Mouse (Mus musculus) CH12.LX (cell line): ENCODE measurements around the gene Grhl1. TPM values are rescaled to one million over a fixed set of nuclear protein-coding genes. Genes with fewer than 3 reads are reported as not detected.

ENCODE experiments used
- DNase-seq: peaks from one replicate; pipeline ENCODE4 v3.0.0-alpha.2; 2013; ENCODE audit errors: extremely low read depth
- H3K27ac ChIP-seq: 2 replicates; pipeline ENCODE4 v1.5.1; 2012; ENCODE audit warnings: low read depth, mild to moderate bottlenecking, control low read depth, moderate library complexity; ENCODE audit not compliant: insufficient read depth
- H3K27me3 ChIP-seq: replicated peaks from 2 replicates; pipeline ENCODE3; 2012; ENCODE audit warnings: inconsistent platforms
- H3K36me3 ChIP-seq, 2 experiments: replicated peaks in 1 of 2; 2 replicates each; pipeline versions ENCODE3 to v1.6.1; 2012; ENCODE audit warnings: inconsistent platforms in 1 of 2, low read length in 1 of 2, mild to moderate bottlenecking in 1 of 2, mixed read lengths in 1 of 2, moderate library complexity in 1 of 2; ENCODE audit not compliant: control insufficient read depth in 1 of 2, insufficient read depth in 1 of 2
- H3K4me1 ChIP-seq, 2 experiments: 2 replicates each; pipeline ENCODE4 v1.6.1; 2012; ENCODE audit warnings: inconsistent platforms in 1 of 2, moderate library complexity in 1 of 2; ENCODE audit not compliant: insufficient read depth in 2 of 2, control insufficient read depth in 1 of 2
- H3K4me2 ChIP-seq: 2 replicates; pipeline ENCODE4 v1.6.1; 2012; ENCODE audit warnings: low read depth, mild to moderate bottlenecking, control low read depth; ENCODE audit not compliant: poor library complexity, insufficient read depth, severe bottlenecking
- H3K4me3 ChIP-seq, 3 experiments: fragments of 150-350 bp in 1 of 3; sonication (generic) in 1 of 3; replicated peaks in 1 of 3; 2 replicates each; pipeline versions ENCODE3 to v1.5.1; 2011 to 2012; ENCODE audit warnings: low read depth in 2 of 3, low read length in 2 of 3, mild to moderate bottlenecking in 2 of 3, moderate library complexity in 2 of 3, control low read depth in 1 of 3, improper control_type of control experiment in 1 of 3, inconsistent platforms in 1 of 3, mixed read lengths in 1 of 3; ENCODE audit not compliant: poor library complexity in 1 of 3
- H3K79me2 ChIP-seq: replicated peaks from 2 replicates; pipeline ENCODE4 v1.6.1; 2012; ENCODE audit warnings: mild to moderate bottlenecking, moderate library complexity; ENCODE audit not compliant: control insufficient read depth, poor library complexity, insufficient read depth, severe bottlenecking; ENCODE audit errors: extremely low read depth
- H3K9ac ChIP-seq: 2 replicates; pipeline ENCODE4 v1.6.1; 2012; ENCODE audit warnings: low read depth, mild to moderate bottlenecking, control low read depth, moderate library complexity; ENCODE audit not compliant: insufficient read depth
- H3K9me3 ChIP-seq: replicated peaks from 2 replicates; pipeline ENCODE3; 2012; ENCODE audit warnings: low read length, inconsistent platforms, mixed read lengths
- BHLHE40 ChIP-seq: IDR thresholded peaks from 2 replicates; pipeline ENCODE4 v1.6.1; 2011; ENCODE audit warnings: mild to moderate bottlenecking, low read depth, low read length, improper control_type of control experiment
- CHD1 ChIP-seq: IDR thresholded peaks from 2 replicates; pipeline ENCODE4 v1.6.1; 2012; ENCODE audit warnings: low read depth, low read length, improper control_type of control experiment, inconsistent platforms
- CHD2 ChIP-seq: IDR thresholded peaks from 2 replicates; pipeline ENCODE4 v1.6.1; 2011; ENCODE audit warnings: low read length, improper control_type of control experiment
- CTCF ChIP-seq, 2 experiments: IDR thresholded peaks in 1 of 2; conservative IDR thresholded peaks in 1 of 2; 2 replicates each; pipeline ENCODE4 v1.5.1; 2011 to 2012; ENCODE audit warnings: low read depth in 2 of 2, low read length in 2 of 2, improper control_type of control experiment in 1 of 2, inconsistent platforms in 1 of 2, mild to moderate bottlenecking in 1 of 2, moderate library complexity in 1 of 2
- ELF1 ChIP-seq: IDR thresholded peaks from 2 replicates; pipeline ENCODE4 v1.6.1; 2014; ENCODE audit warnings: low read depth, mild to moderate bottlenecking, inconsistent platforms, low read length, improper control_type of control experiment
- EP300 ChIP-seq: IDR thresholded peaks from 2 replicates; pipeline ENCODE4 v1.6.1; 2011; ENCODE audit warnings: low read length, improper control_type of control experiment
- ETS1 ChIP-seq: conservative IDR thresholded peaks from 2 replicates; pipeline ENCODE4 v1.6.1; 2012; ENCODE audit warnings: low read depth, mild to moderate bottlenecking, inconsistent platforms, low read length, improper control_type of control experiment, moderate library complexity
- GABPA ChIP-seq: IDR thresholded peaks from 2 replicates; pipeline ENCODE4 v1.6.1; 2012; ENCODE audit warnings: low read depth, low read length, improper control_type of control experiment, inconsistent platforms; ENCODE audit not compliant: insufficient replicate concordance
- HCFC1 ChIP-seq: IDR thresholded peaks from 2 replicates; pipeline ENCODE4 v1.6.1; 2012; ENCODE audit warnings: low read depth, mild to moderate bottlenecking, inconsistent platforms, low read length, improper control_type of control experiment
- IRF4 ChIP-seq: IDR thresholded peaks from 2 replicates; pipeline ENCODE4 v1.6.1; 2014; ENCODE audit warnings: low read depth, mild to moderate bottlenecking, inconsistent platforms, low read length, improper control_type of control experiment
- JUN ChIP-seq: IDR thresholded peaks from 2 replicates; pipeline ENCODE4 v1.6.1; 2011; ENCODE audit warnings: low read depth, mild to moderate bottlenecking, low read length, improper control_type of control experiment, moderate library complexity; ENCODE audit not compliant: insufficient read depth
- JUND ChIP-seq: conservative IDR thresholded peaks from 2 replicates; pipeline ENCODE4 v1.6.1; 2011; ENCODE audit warnings: low read depth, low read length, improper control_type of control experiment
- KAT2A ChIP-seq: IDR thresholded peaks from 2 replicates; pipeline ENCODE4 v1.6.1; 2012; ENCODE audit warnings: low read length, improper control_type of control experiment, inconsistent platforms; ENCODE audit not compliant: insufficient replicate concordance
- MAFK ChIP-seq: IDR thresholded peaks from 2 replicates; pipeline ENCODE4 v1.6.1; 2011; ENCODE audit warnings: low read length, improper control_type of control experiment; ENCODE audit not compliant: insufficient replicate concordance
- MAX ChIP-seq: IDR thresholded peaks from 2 replicates; pipeline ENCODE4 v1.6.1; 2011; ENCODE audit warnings: low read length, improper control_type of control experiment
- MAZ ChIP-seq: IDR thresholded peaks from 2 replicates; pipeline ENCODE4 v1.6.1; 2012; ENCODE audit warnings: low read depth, mild to moderate bottlenecking, inconsistent platforms, low read length, improper control_type of control experiment, moderate library complexity
- MEF2A ChIP-seq: IDR thresholded peaks from 2 replicates; pipeline ENCODE4 v1.6.1; 2014; ENCODE audit warnings: low read depth, mild to moderate bottlenecking, inconsistent platforms, low read length, improper control_type of control experiment, borderline replicate concordance
- MXI1 ChIP-seq: IDR thresholded peaks from 2 replicates; pipeline ENCODE4 v1.6.1; 2011; ENCODE audit warnings: mild to moderate bottlenecking, low read depth, low read length, improper control_type of control experiment
- MYC ChIP-seq: IDR thresholded peaks from 2 replicates; pipeline ENCODE4 v1.6.1; 2011; ENCODE audit warnings: low read depth, mild to moderate bottlenecking, improper control_type of control experiment, low read length
- NELFE ChIP-seq: IDR thresholded peaks from 2 replicates; pipeline ENCODE4 v1.6.1; 2011; ENCODE audit warnings: low read depth, low read length, improper control_type of control experiment
- NRF1 ChIP-seq: IDR thresholded peaks from 2 replicates; pipeline ENCODE4 v1.6.1; 2014; ENCODE audit warnings: low read depth, mild to moderate bottlenecking, inconsistent platforms, low read length, improper control_type of control experiment, moderate library complexity
- PAX5 ChIP-seq: IDR thresholded peaks from 2 replicates; pipeline ENCODE4 v1.6.1; 2012; ENCODE audit warnings: low read length, inconsistent platforms, mixed read lengths
- POLR2A ChIP-seq: IDR thresholded peaks from 2 replicates; pipeline ENCODE4 v1.6.1; 2011; ENCODE audit warnings: low read depth, mild to moderate bottlenecking, improper control_type of control experiment, low read length
- POLR2AphosphoS2 ChIP-seq: IDR thresholded peaks from 2 replicates; pipeline ENCODE4 v1.6.1; 2011; ENCODE audit warnings: low read depth, low read length, improper control_type of control experiment
- RAD21 ChIP-seq: IDR thresholded peaks from 2 replicates; pipeline ENCODE4 v1.6.1; 2011; ENCODE audit warnings: low read depth, mild to moderate bottlenecking, low read length, improper control_type of control experiment, moderate library complexity
- RCOR1 ChIP-seq: conservative IDR thresholded peaks from 2 replicates; pipeline ENCODE4 v1.6.1; 2012; ENCODE audit warnings: low read depth, mild to moderate bottlenecking, inconsistent platforms, low read length, improper control_type of control experiment
- SIN3A ChIP-seq: IDR thresholded peaks from 2 replicates; pipeline ENCODE4 v1.6.1; 2012; ENCODE audit warnings: low read length, improper control_type of control experiment, inconsistent platforms
- SMC3 ChIP-seq: IDR thresholded peaks from 2 replicates; pipeline ENCODE4 v1.6.1; 2011; ENCODE audit warnings: low read depth, low read length, improper control_type of control experiment
- TBP ChIP-seq: conservative IDR thresholded peaks from 2 replicates; pipeline ENCODE4 v1.6.1; 2011; ENCODE audit warnings: low read depth, low read length, improper control_type of control experiment
- TCF12 ChIP-seq: IDR thresholded peaks from 2 replicates; pipeline ENCODE4 v1.6.1; 2014; ENCODE audit warnings: low read depth, mild to moderate bottlenecking, inconsistent platforms, low read length, improper control_type of control experiment
- UBTF ChIP-seq: IDR thresholded peaks from 2 replicates; pipeline ENCODE4 v1.6.1; 2012; ENCODE audit warnings: low read depth, mild to moderate bottlenecking, inconsistent platforms, low read length, improper control_type of control experiment, moderate library complexity
- USF1 ChIP-seq: IDR thresholded peaks from 2 replicates; pipeline ENCODE4 v1.6.1; 2014; ENCODE audit warnings: low read depth, mild to moderate bottlenecking, inconsistent platforms, low read length, improper control_type of control experiment
- USF2 ChIP-seq: conservative IDR thresholded peaks from 2 replicates; pipeline ENCODE4 v1.6.1; 2011; ENCODE audit warnings: low read depth, low read length, improper control_type of control experiment
- ZC3H11A ChIP-seq: IDR thresholded peaks from 2 replicates; pipeline ENCODE4 v1.6.1; 2012; ENCODE audit warnings: low read depth, mild to moderate bottlenecking, inconsistent platforms, low read length, improper control_type of control experiment
- ZKSCAN1 ChIP-seq: IDR thresholded peaks from 2 replicates; pipeline ENCODE4 v1.6.1; 2012; ENCODE audit warnings: low read depth, inconsistent platforms, low read length, improper control_type of control experiment, borderline replicate concordance
- ZMIZ1 ChIP-seq: IDR thresholded peaks from 2 replicates; pipeline ENCODE4 v1.6.1; 2012; ENCODE audit warnings: low read depth, mild to moderate bottlenecking, inconsistent platforms, low read length, improper control_type of control experiment
- ZNF384 ChIP-seq: IDR thresholded peaks from 2 replicates; pipeline ENCODE4 v1.6.1; 2012; ENCODE audit warnings: low read depth, low read length, improper control_type of control experiment, inconsistent platforms
- dilution Hi-C: fragments of 300-500 bp; cut with MboI; formaldehyde crosslinking; loops from 2 replicates; pipeline ENCODE4 v1.14.3; 2020; ENCODE audit warnings: low sequenced_read_pairs; ENCODE audit not compliant: extremely low pct_unique_long_range_greater_than_20kb, extremely low pct_ligation_motif_present
- in situ Hi-C: fragments of 300-500 bp; cut with MboI; formaldehyde crosslinking; loops from 3 replicates; pipeline ENCODE4 v1.14.3; 2019; ENCODE audit warnings: low sequenced_read_pairs, low pct_ligation_motif_present, low pct_unique_long_range_greater_than_20kb, mixed read lengths
- polyA plus RNA-seq: library from polyadenylated mRNA; unstranded; fragments of >175 nt; gene quantifications from 2 replicates; pipeline ENCODE4 v1.2.1, GENCODE M21; 2012; ENCODE audit warnings: low read depth; ENCODE audit not compliant: insufficient read length
- total RNA-seq, 2 experiments: library from RNA; depleted of rRNA; stranded (reverse); fragments of 300-350 nt in 1 of 2; fragments of >200 nt in 1 of 2; gene quantifications; 2 replicates each; pipeline ENCODE4 v1.2.3; 2012 to 2014

Grhl1 gene
- total and polyA plus RNA-seq, 3 experiments: 0.54 to 1.3 (median 0.66) TPM

DNA sequence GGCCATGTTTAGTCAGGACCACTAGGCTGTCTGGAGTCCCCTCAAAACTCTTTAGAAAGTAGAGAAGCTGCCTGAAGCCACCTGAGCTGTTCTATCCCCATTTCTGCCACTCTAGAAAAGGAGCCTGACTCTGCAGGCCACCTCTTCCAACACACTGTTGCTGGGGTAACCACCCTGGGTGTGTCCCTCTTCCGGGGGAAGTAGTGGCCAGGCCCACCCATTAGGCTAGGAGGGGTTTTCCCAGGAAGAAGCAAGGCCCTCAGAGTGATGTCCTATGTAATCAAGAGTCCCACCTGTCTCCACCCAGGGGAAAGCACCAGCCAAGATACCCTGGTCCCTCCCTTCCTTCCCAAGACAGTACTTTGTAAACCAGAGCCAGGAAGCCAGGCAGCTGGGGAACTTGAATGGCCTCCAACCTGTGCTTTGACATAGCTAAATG is 61.7 kb downstream of the Grhl1 start:
- TF ChIP-seq TCF12 (peak; percentile 86), USF2 (no peak), NELFE (peak; percentile 56; the same call in 1 of the 2 replicates), RCOR1 (no peak), NRF1 (no peak), MAFK (0 out of 2 replicates have a peak, but pooled peaks have one; percentile 14), MYC (peak; percentile 51; the same call in 1 of the 2 replicates), PAX5 (no peak), SMC3 (no peak; the same call in 1 of the 2 replicates), BHLHE40 (peak; percentile 60), POLR2A (peak; percentile 54), ZNF384 (no peak), MEF2A (peak; percentile 71; the same call in 1 of the 2 replicates), ZMIZ1 (0 out of 2 replicates have a peak, but pooled peaks have one; percentile 39), JUND (no peak), JUN (no peak), KAT2A (peak; percentile 50; the same call in 1 of the 2 replicates), ELF1 (peak; percentile 87), IRF4 (peak; percentile 37), CTCF (conservative IDR thresholded peaks at IDR 0.05 in 1 of 2, IDR thresholded peaks at IDR 0.05 in 1 of 2; ENCODE audit: low read depth in 2 of 2, low read length in 2 of 2) (no peak), USF1 (no peak), MAX (peak; percentile 68), MXI1 (peak; percentile 84), CHD1 (peak; percentile 79; the same call in 1 of the 2 replicates), MAZ (0 out of 2 replicates have a peak, but pooled peaks have one; percentile 45), RAD21 (no peak), GABPA (no peak), UBTF (no peak), TBP (peak; percentile 72; the same call in 1 of the 2 replicates), CHD2 (peak; percentile 35; the same call in 1 of the 2 replicates), ETS1 (peak; percentile 71), EP300 (peak; percentile 77), POLR2AphosphoS2 (0 out of 2 replicates have a peak, but pooled peaks have one; percentile 60), SIN3A (peak; percentile 89), ZC3H11A (no peak), HCFC1 (peak; percentile 69), ZKSCAN1 (no peak)
- Histone ChIP-seq H3K4me2 (peak overlapping the region; percentile 67), H3K4me3 (peak overlapping the region in 1 of 3 experiments; percentile 13), H3K9me3 (no peaks in the 10 kb centered on the region), H3K36me3 (no peaks in the 10 kb centered on the region), H3K4me1 (peaks cover 33 to 66% of the 10 kb centered on the region in 2 experiments), H3K27me3 (no peaks in the 10 kb centered on the region), H3K79me2 (no peaks in the 10 kb centered on the region), H3K27ac (peak overlapping the region; percentile 89), H3K9ac (peak overlapping the region; percentile 35; the same call in 1 of the 2 replicates)
- in situ Hi-C loops (no loop called here), dilution Hi-C loops (no loop called here)
- peak; percentile 94 for DNase-seq
